Mouse (Mus musculus) retina, postnatal 7 days (tissue): ENCODE results near the gene Syna.

Experiments
- DNase-seq: peaks from one replicate; pipeline ENCODE4 v3.0.0-alpha.2; 2012; ENCODE audit warnings: low read depth, low spot score

Syna gene

DNA sequence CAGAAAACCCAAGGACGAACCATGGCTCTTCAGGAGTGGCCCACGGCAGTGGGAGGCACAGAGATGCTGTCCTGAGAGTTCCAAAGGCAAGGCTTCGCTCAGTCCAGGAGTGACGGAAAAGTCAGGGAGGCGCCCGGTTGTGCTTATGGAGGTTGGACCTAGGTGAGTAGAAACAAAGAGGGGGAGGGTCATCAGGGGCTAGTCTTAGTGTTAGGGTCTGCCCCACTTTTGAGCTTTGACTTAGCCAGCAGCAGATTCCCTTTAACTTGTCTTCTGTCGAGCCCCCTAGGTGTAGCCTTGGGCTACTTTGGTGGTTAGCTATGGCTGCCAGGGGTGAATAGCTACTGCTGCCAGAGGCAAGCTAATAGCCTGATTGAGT is at the start of gene Syna:
Syna (minus strand) TSS at position 101 of the 379 bp plus-strand sequence.
- DNase-seq, result no peak

DNA sequence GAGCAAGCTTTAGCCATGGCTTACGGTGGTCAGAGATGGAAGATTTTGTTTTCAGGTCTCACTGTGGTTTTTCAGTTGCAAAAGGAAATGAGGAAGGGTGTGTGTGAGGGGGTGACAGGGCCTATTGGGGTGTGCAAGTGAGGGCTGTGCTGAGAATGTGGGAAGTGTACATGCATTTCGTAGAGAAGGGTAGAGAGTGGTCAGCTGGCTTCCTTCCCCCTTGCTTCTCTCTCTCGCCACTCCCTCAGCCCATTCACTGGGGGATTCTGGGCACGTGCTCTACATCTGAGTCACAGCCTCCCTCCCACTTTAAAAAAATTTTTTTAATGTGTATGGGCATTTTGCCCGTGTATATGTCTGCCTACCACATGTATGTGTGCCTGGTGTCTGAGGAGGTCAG is 47.1 kb upstream of the Syna start:
- no peak for DNase-seq

DNA sequence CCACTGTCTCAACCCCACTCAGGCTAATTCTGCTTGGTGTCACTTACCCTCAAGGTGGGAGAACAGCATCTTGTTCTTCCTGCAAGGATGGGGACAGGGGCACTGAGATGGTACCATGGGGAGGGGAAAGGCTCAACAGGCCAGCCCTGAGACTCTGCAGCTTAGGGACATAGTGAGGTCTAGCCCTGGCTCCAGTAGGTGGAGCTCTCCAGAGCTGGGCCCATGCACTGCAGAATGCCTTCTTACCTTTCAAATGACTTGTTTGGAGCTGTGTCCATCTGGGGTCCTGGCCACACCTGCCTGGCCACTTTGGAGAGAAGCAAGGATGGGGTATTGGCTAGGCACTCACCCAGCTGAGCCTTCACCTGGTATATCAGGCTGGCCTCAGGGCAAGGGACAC is 46.3 kb upstream of the Syna start:
- no peak for DNase-seq

DNA sequence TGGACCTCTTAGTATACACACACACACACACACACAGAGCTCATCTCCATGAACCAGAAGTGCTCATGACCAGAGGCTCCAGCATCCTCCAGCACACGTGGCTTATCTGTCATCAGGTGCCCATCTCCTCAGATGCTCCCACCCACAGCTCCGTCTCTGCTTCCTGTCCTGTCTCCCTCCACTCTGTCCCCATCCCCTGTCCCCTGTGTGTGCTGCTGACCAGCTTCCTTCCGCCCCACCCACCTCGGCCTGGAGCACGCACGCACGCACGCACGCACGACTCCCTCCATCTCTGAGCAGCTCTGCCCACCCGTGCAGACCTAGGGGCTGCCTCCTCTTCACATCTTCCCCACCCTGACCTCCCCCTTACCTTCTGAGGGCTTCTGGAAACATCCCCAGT is 44.4 kb upstream of the Syna start:
- no peak for DNase-seq

GRCm38 (mm10) chr5:134597711-134598110 is 37.7 kb upstream of the Syna start:
- no peak for DNase-seq

DNA sequence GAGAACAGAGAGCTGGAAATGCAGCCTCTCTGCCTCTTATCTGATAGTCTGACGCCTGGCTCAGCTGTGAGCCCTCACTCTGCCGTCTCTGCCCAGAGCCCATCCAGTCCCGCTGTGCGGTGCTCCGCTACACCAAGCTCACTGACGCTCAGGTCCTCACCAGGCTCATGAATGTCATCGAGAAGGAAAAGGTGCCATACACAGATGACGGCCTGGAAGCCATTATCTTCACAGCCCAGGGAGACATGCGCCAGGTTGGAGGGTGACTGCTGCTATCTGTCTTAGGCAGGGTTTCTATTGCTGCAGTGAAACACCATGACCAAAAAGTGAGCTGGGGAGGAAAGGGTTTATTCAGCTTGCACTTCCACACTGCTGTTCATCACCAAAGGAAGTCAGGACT is 33.1 kb upstream of the Syna start:
- DNase-seq, result no peak

- no peak for DNase-seq
Measured at GRCm38 (mm10) chr5:134592026-134592581, 32.1 kb upstream of the Syna start.

- DNase-seq, result no peak
Measured at GRCm38 (mm10) chr5:134589900-134590299, 29.9 kb upstream of the Syna start.

DNA sequence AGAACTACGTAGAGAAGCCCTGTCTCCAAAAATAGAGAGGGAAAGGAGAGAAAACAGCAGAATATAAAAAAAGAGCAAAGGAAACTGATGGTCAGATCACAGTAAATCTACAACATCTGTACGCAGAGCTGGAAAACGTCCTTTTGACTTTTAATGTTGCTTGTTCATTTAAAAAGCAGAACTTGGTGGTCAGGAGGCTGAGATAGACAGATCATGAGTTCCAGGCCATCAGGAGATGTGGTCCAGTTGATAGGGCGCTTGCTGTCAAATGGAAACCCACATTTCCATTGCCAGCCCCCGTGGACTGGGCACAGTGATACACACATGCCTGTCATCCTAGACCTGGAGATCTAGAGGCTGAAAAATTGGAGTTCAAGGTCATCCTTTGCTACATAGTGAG is 24.8 kb upstream of the Syna start:
- no peak for DNase-seq

- DNase-seq, result no peak
Measured at GRCm38 (mm10) chr5:134583884-134584213, 23.9 kb upstream of the Syna start.

DNA sequence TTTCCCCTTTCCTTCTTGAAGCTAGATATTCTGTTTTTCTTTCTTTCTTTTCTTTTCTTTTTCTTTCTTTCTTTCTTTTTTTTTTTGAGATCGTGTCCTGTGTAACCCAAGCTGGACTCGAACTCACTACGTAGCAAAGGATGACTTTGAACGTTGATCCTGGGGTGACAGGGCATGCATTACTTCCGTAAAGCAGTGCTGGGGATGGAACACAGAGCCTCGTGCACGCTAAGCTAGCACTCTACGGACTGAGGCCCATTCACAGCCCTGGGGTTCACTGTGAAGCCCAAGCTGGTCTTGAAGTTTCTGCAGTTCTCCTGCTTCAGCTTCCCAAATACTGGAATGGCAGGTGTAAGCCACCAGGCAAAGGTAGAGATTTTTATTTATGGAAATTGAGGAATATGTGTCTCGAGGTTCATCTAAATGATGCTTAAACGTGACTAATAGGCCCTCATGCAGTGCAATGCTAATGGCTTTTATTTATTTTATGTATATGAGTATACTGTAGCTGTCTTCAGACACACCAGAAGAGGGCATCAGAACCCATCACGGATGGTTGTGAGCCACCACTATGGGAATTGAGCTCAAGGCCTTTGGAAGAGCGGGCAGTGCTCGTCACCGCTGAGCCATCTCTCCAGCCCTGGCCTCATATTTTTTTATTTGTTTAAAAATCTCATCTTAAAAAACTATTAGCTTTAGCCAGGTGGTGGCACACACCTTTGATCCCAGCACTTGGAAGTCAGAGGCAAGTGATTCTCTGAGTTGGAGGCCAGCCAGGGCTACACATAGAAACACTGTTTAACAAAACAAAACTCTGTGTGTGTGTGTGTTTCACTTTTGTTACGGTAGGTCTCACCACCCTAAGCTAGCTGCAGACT is 23.3 kb upstream of the Syna start:
- DNase-seq, result no peak

GRCm38 (mm10) chr5:134582221-134582907 is 22.4 kb upstream of the Syna start:
- peak; percentile 94 for DNase-seq

DNA sequence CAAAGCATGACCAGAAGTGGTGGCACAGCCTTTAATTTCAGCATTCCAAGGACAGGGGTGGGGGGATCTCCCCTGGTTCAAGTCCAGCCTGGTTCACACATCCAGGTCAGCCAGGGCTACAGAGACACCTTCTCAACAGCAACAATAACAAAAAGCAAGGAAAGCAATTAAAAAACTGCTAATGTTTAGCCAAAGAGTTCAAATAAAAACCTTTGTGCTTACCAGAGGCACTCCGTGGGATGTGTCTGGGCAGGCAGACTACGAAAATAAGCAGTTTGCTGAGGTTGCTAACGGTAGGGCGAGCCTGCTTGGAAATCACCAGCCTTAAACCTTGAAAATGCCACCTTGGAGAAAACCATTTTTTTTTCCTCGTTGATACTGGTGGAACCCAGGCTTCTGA is 21.2 kb upstream of the Syna start, which contains the start of gene Rfc2:
Rfc2 (plus strand) TSS at position 221 of the 400 bp plus-strand sequence.
- DNase-seq, result no peak

DNA sequence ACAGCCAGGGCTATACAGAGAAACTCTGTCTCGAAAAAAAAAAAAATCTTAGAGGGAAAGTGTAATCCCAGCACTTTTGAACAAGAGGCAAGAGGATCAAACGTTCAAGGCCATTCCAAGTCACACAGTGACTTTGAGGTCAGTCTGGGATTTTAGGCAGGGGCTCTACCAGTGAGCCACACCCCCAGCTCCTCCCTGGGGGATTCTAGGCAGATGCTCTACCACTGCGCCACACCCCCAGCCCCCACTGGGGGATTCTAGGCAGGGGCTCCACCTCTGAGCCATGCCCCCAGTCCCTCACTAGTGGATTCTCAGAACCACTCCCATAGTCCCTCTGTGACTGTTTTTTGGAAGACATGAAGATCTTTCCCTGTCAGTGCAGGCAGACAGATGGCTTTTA is 19.2 kb upstream of the Syna start:
- no peak for DNase-seq

DNA sequence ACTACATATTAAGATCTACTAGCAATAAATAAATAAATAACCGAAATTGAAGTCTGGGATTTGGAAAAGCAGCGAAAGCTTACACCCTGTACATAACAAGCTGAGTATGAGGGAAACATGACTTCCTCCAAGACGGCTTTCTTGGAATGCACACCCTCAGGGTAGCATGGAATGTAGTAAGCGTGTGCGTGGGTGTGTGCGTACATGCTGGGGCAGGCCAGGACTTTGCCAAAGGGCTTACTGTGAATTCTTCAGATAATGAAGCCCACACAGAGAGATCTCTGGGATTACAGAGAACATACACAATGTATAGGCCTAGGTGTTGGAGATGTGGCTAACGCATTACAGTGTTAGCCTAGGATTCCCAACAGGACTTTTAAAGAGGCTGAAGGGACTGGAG is 17.6 kb upstream of the Syna start:
- no peak for DNase-seq

DNA sequence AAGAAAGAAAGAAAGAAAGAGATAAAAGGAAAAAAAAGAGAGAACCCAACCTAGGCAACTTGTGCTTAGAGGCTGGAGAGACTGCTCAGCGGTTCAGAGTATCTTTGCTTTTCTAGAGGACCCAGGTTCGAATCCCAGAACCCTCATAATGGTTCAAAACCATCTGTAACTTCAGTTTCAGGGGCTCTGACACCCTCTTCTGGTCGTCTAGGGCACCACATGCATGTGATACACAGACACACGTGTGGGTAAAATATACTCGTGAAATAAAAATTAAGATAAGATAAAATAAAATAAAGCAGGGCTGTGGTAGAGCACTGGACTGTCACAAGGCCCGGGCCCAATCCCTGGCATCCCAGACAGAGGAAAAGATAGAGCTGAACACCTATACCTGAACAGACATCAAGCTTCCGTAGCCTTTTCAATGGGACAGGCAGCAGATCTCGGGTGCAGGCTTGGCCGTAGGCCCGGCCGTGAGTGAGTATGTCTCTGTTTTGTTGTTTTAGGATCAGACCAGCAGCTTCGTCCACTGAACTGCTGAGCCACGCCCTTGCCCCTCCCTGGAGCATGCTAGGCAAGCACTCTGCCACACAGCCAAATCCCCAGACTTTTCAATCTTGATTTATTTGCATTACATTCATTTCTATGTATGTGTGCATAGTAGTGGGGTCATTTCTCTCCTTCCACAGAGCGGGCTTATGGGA is 16.7 kb upstream of the Syna start:
- DNase-seq, result no peak

GRCm38 (mm10) chr5:134575833-134576232 is 15.9 kb upstream of the Syna start:
- no peak for DNase-seq

DNA sequence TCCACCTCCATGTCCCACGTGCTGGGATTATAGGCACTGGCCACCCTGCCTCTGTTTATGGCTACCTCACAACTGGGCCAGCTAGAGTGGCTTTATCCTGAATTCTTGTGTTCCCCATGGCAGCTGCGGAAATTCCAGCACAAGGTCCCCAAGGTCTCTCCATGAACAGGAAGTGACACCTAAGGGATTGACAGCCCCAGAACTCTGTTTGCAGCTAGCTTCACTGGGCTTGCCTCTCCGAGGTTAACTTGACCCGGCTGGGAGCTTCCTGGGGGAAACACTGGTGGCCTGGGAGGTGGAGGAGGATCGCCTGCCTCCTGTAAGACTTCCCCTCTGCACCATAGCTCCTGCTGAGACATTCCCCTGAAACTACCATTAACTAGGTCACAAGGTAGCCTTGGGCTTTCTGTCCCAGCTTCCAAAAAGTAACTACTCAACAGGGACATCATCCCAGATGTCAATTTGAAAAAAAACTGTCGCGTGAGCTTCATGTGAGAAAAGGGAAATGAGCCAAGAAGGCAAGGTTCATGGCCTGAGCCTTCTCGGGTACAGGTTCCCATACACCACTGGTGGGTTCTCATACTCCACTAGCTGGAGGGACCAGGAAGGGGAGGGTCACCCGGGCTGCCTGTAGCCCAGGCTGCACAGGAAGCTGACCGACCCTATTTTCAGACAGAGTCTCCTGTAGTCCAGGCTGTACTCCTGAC is 12.7 kb upstream of the Syna start:
- DNase-seq, result no peak

DNA sequence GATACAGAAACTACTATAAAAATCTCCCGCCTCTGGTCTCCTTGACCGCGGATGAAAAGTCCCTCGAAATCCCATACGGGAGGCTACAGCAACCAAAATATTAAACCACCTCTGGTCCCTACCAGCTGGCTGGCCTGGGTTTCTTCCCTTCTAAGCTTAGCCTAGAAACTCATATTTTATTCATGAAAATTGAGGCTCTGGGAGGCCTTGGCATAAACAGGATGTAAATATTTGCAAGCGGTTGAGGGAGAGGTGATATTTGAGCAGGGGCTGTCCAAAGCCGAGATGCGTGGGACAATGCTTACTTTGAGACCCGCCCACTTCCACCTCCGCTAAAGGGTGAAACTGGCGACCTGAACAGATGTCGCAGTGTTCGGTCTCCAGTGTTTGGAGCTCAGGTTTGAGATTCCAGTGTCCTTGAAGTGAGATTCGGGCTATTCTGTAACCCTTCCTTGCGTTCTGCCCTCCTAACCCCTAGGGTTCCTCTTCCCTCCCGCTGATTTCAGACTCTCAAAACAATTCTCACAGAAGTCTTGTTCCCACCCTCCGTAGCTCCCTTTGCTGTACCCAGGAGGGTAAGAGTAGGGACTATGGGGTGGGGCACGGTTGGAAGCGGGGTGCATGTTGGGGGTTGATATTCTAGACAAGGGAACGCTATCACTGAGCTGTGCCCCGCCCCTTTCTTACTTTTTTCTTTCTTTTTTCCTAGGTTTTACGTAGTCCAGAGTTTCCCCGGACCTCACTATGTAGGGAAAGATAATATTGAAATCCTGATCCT is 11.9 kb upstream of the Syna start:
- DNase-seq, result no peak

- DNase-seq, result no peak
Measured at GRCm38 (mm10) chr5:134568964-134569491, 9.1 kb upstream of the Syna start.

DNA sequence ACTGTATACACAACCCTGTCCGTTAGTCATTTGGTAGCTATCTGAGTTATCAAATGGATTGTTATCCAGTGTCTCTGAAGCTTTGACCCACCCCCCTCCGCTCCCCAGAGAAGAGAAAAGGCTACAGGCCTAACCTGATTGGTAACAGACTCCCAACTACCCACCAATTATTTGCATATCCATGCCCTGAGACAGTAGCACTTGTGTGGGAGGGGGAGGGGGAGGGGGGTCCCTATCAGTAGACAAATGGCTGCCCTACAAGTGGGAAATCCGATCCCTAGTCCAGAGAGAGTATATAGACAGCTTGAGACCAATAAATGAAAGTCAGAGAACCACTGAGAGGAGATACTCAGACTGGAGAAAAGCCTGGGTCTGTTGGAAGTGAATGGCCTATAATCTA is 8.1 kb upstream of the Syna start:
- no peak for DNase-seq
